Mouse (Mus musculus) MEL (cell line): Measurements from ENCODE around the gene Aldh3b3.

Experiments used
- EP300 ChIP-seq, 2 experiments: IDR thresholded peaks; 2 replicates each; pipeline ENCODE4 v1.6.1; 2011; ENCODE audit warnings: improper control_type of control experiment in 2 of 2, low read length in 2 of 2, low read depth in 1 of 2, mild to moderate bottlenecking in 1 of 2
- MAX ChIP-seq: IDR thresholded peaks from 2 replicates; pipeline ENCODE4 v1.6.1; 2011; ENCODE audit warnings: low read length, improper control_type of control experiment
- POLR2A ChIP-seq, 2 experiments: IDR thresholded peaks; 2 replicates each; pipeline ENCODE4 v1.6.1; 2011 to 2012; ENCODE audit warnings: low read length in 2 of 2, mild to moderate bottlenecking in 2 of 2, control low read depth in 1 of 2, improper control_type of control experiment in 1 of 2, low read depth in 1 of 2, moderate library complexity in 1 of 2; ENCODE audit not compliant: control insufficient read depth in 1 of 2, insufficient read depth in 1 of 2, poor library complexity in 1 of 2
- ZNF384 ChIP-seq: IDR thresholded peaks from 2 replicates; pipeline ENCODE4 v1.6.1; 2012; ENCODE audit warnings: low read depth, mild to moderate bottlenecking, inconsistent platforms, low read length, improper control_type of control experiment

- TF ChIP-seq ZNF384 (no peak), EP300 (IDR thresholded peaks at IDR 0.05; ENCODE audit: low read depth in 1 of 2, low read length in 2 of 2) (no peak), MAX (no peak), POLR2A (IDR thresholded peaks at IDR 0.05; ENCODE audit: control insufficient read depth in 1 of 2, insufficient read depth in 1 of 2, low read depth in 1 of 2, low read length in 2 of 2, poor library complexity in 1 of 2) (no peak)
These were observed 8.1 kb upstream of the Aldh3b3 start for GRCm38 (mm10) chr19:3950331-3950730.
